Mouse (Mus musculus) gastrocnemius, postnatal 36 days (tissue): ENCODE data around the gene Cntn1. TPM values are rescaled to one million over a fixed set of nuclear protein-coding genes. Genes with fewer than 3 reads are reported as not detected.

Experiments
- DNase-seq, 2 experiments: peaks; one replicate each; pipeline ENCODE4 v3.0.0; 2022
- intact Hi-C: fragments of 180-260 bp; cut with DNase I; formaldehyde crosslinking; loops from one replicate; pipeline ENCODE4 v1.15.1; 2025
- long read RNA-seq, 2 experiments: library from polyadenylated mRNA; stranded (forward); transcript quantifications; one replicate each; pipeline ENCODE4 v2.0.0; 2021
- total RNA-seq, 2 experiments: library from RNA; stranded (reverse); gene quantifications; 2 replicates each; pipeline ENCODE4 v1.2.3; 2021

Gene Cntn1
- total RNA-seq: under 1 TPM; 0.26 to 0.32 TPM
- long read RNA-seq, experiment 1: 0 reads
- long read RNA-seq, experiment 2: 0 reads

- DNase-seq: peak in 1 of 2 experiments; percentile 14
- intact Hi-C loops: no loop called here
Observed at GRCm38 (mm10) chr15:92050996-92051352, at the start of gene Cntn1. Cntn1 (plus strand) TSS chr15:92051165.

- intact Hi-C loops: no loop called here
- DNase-seq: no peak
Observed at GRCm38 (mm10) chr15:92001431-92001830, 49.5 kb upstream of the Cntn1 start.

GRCm38 (mm10) chr15:92012165-92013083 lies 38.5 kb upstream of the Cntn1 start:
- intact Hi-C loops: no loop called here
- no peak for DNase-seq

- intact Hi-C loops: no loop called here
- no peak for DNase-seq
Observed at GRCm38 (mm10) chr15:92034111-92034510, 16.9 kb upstream of the Cntn1 start.

GRCm38 (mm10) chr15:92042538-92042937 lies 8.4 kb upstream of the Cntn1 start:
- intact Hi-C loops: no loop called here
- no peak for DNase-seq

- DNase-seq: no peak
- intact Hi-C loops: no loop called here
Observed at GRCm38 (mm10) chr15:92046042-92046441, 4.9 kb upstream of the Cntn1 start.

- intact Hi-C loops: no loop called here
Observed at GRCm38 (mm10) chr15:92048031-92048430, 2.9 kb upstream of the Cntn1 start.

GRCm38 (mm10) chr15:92048531-92048930 lies 2.4 kb upstream of the Cntn1 start:
- intact Hi-C loops: no loop called here
- DNase-seq: no peak

More at GRCm38 (mm10) chr15:92048031-92048430, 2.9 kb upstream of the Cntn1 start:
- no peak for DNase-seq

GRCm38 (mm10) chr15:92051353-92052132 lies 578 bp downstream of the Cntn1 start:
- intact Hi-C loops: no loop called here
- no peak for DNase-seq

GRCm38 (mm10) chr15:92052133-92052463 lies 1.1 kb downstream of the Cntn1 start:
- intact Hi-C loops: no loop called here

GRCm38 (mm10) chr15:92057553-92057952 lies 6.6 kb downstream of the Cntn1 start:
- intact Hi-C loops: no loop called here
- DNase-seq: no peak

More at GRCm38 (mm10) chr15:92052133-92052463, 1.1 kb downstream of the Cntn1 start:
- DNase-seq: no peak

GRCm38 (mm10) chr15:92060986-92061385 lies 10.0 kb downstream of the Cntn1 start:
- intact Hi-C loops: no loop called here
- no peak for DNase-seq

GRCm38 (mm10) chr15:92079416-92079815 lies 28.5 kb downstream of the Cntn1 start:
- no peak for DNase-seq
- intact Hi-C loops: no loop called here

- intact Hi-C loops: no loop called here
Observed at GRCm38 (mm10) chr15:92085876-92086275, 34.9 kb downstream of the Cntn1 start.

GRCm38 (mm10) chr15:92087691-92088286 lies 36.8 kb downstream of the Cntn1 start:
- intact Hi-C loops: no loop called here
- no peak for DNase-seq

More at GRCm38 (mm10) chr15:92085876-92086275, 34.9 kb downstream of the Cntn1 start:
- no peak for DNase-seq

- intact Hi-C loops: no loop called here
- no peak for DNase-seq
Observed at GRCm38 (mm10) chr15:92090787-92091186, 39.8 kb downstream of the Cntn1 start.

- no peak for DNase-seq
- intact Hi-C loops: no loop called here
Observed at GRCm38 (mm10) chr15:92092041-92092440, 41.1 kb downstream of the Cntn1 start.

- DNase-seq: no peak
- intact Hi-C loops: no loop called here
Observed at GRCm38 (mm10) chr15:92099410-92100174, 48.6 kb downstream of the Cntn1 start.

- DNase-seq: no peak
- intact Hi-C loops: no loop called here
Observed at GRCm38 (mm10) chr15:92101956-92102355, 51.0 kb downstream of the Cntn1 start.

- DNase-seq: no peak
- intact Hi-C loops: no loop called here
Observed at GRCm38 (mm10) chr15:92112455-92112854, 61.5 kb downstream of the Cntn1 start.
